Mouse (Mus musculus) hindbrain, embryonic 13.5 days (tissue): ENCODE data around the gene Slc26a10. TPM values are rescaled to one million over a fixed set of nuclear protein-coding genes. Genes with fewer than 3 reads are reported as not detected.
"Not testable (repeated sequence)": the region's sequence is repeated elsewhere in the genome, so short reads cannot be mapped to it uniquely, and the experiment has no call there.

Experiments used
- ATAC-seq: fragments of 200-750 bp; cut with Nextera tagmentation; 2 replicates; pipeline ENCODE4 v1.8.0; 2017; ENCODE audit warnings: moderate TSS enrichment; ENCODE audit not compliant: low FRiP score
- H3K27ac ChIP-seq: fragments of 300-500 bp; sonication (generic); 2 replicates; pipeline ENCODE4 v1.5.1; 2015; ENCODE audit warnings: inconsistent platforms, mild to moderate bottlenecking, moderate library complexity
- H3K27me3 ChIP-seq: fragments of 300-500 bp; sonication (generic); 2 replicates; pipeline ENCODE4 v1.6.1; 2015; ENCODE audit warnings: mild to moderate bottlenecking, inconsistent platforms
- H3K36me3 ChIP-seq: fragments of 300-500 bp; sonication (generic); 2 replicates; pipeline ENCODE4 v1.6.1; 2015; ENCODE audit warnings: mild to moderate bottlenecking, inconsistent platforms
- H3K4me1 ChIP-seq: fragments of 300-500 bp; sonication (generic); replicated peaks from 2 replicates; pipeline ENCODE4 v1.6.1; 2015; ENCODE audit warnings: inconsistent platforms
- H3K4me2 ChIP-seq: fragments of 300-500 bp; sonication (generic); 2 replicates; pipeline ENCODE4 v1.6.1; 2015; ENCODE audit warnings: inconsistent platforms, mild to moderate bottlenecking, moderate library complexity
- H3K4me3 ChIP-seq: fragments of 300-500 bp; sonication (generic); 2 replicates; pipeline ENCODE4 v1.5.1; 2015; ENCODE audit warnings: mild to moderate bottlenecking, inconsistent platforms
- H3K9ac ChIP-seq: fragments of 300-500 bp; sonication (generic); 2 replicates; pipeline ENCODE4 v1.6.1; 2015; ENCODE audit warnings: mild to moderate bottlenecking, inconsistent platforms
- H3K9me3 ChIP-seq: fragments of 300-500 bp; sonication (generic); 2 replicates; pipeline ENCODE4 v1.6.1; 2016; ENCODE audit warnings: inconsistent platforms
- WGBS: fragments of 180-500 bp; shearing (Covaris S2); methylation state at CpG from one replicate; pipeline ENCODE4 v1.1.7; 2015; 5-methylcytosine and 5-hydroxymethylcytosine counted together
- polyA plus RNA-seq: library from polyadenylated mRNA; unstranded; fragments of >200 nt; fragmentation: Nextera tagmentation; extraction: Ambion mirVana; gene quantifications from 2 replicates; pipeline ENCODE4 v1.2.1, GENCODE M21; 2015

Slc26a10 gene
- polyA plus RNA-seq, 1 experiment from 2014 or later = 1.0 TPM

DNA sequence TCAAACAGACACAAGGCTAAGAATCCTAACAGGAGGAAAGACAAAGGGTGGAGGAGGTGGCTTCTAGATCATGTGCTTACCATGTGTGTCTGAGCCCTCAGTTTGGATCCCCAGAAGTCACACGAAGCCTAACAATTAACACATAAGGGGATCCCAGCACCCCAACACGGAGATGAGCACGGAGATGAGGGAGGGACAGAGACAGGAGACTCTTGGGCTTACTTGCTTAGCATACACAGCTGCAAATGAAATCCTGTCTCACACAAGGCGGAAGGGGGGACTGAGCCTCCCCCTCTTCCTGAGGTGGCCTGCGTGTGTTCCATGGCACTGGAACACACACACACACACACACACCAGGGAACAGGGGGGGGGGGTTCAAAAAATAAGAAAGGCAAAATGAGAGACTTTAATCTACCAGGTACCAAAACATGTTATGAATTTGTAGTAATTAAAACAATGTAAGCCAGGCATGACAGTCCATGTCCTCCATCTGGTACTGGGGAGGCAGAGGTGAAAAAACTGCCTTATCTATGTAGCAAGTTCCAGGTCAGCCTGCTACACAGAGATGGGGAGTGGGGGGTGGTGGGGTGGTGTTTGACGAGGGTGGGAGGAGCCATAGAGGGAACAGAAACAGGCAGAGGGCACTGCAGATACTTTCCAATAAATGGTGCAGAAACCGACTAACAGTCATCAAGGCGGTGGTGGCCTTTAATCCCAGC lies 45.2 kb downstream of the Slc26a10 start:
- Histone ChIP-seq H3K9ac (no peak overlapping the region), H3K4me3 (no peak overlapping the region), H3K9me3 (no peaks in the 10 kb centered on the region), H3K36me3 (no peaks in the 10 kb centered on the region), H3K4me1 (no peaks in the 10 kb centered on the region), H3K27ac (no peak overlapping the region), H3K27me3 (no peaks in the 10 kb centered on the region), H3K4me2 (no peak overlapping the region)
- 71% methylated on average over 8 of the region's 8 CpGs for WGBS
- no peak for ATAC-seq

- ATAC-seq, H3K9me3 ChIP-seq, H3K9ac ChIP-seq, H3K4me3 ChIP-seq, H3K27me3 ChIP-seq, H3K4me2 ChIP-seq, H3K27ac ChIP-seq, H3K36me3 ChIP-seq, H3K4me1 ChIP-seq: not testable (repeated sequence)
- 85% methylated on average over 3 of the region's 3 CpGs for WGBS
Observed at GRCm38 (mm10) chr10:127134394-127135035, 45.9 kb downstream of the Slc26a10 start.

DNA sequence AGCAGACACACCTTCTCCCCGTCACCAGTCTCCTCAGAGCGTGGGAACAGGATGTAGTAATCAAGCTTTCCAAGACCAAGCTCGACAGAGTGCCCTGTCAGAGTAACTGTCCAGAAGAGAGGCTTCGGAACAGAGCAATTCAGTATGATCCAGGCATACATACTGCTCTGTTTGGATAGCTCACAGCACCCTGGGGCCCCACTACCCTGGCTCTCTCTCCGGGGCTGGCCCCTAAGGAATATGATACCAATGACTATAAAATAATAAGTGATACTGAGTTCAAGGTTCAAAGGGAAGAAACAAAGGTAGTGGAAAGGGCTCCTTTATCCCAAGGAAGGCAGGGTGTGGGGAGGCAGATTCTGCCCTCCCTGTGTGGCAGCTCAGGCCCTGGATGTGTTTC lies 48.0 kb downstream of the Slc26a10 start:
- Histone ChIP-seq H3K9ac (no peak overlapping the region), H3K4me3 (no peak overlapping the region), H3K4me2 (no peak overlapping the region), H3K27ac (no peak overlapping the region), H3K27me3 (no peaks in the 10 kb centered on the region), H3K36me3 (no peaks in the 10 kb centered on the region), H3K4me1 (no peaks in the 10 kb centered on the region), H3K9me3 (no peaks in the 10 kb centered on the region)
- no peak for ATAC-seq
- WGBS = 79% methylated on average over 5 of the region's 5 CpGs

DNA sequence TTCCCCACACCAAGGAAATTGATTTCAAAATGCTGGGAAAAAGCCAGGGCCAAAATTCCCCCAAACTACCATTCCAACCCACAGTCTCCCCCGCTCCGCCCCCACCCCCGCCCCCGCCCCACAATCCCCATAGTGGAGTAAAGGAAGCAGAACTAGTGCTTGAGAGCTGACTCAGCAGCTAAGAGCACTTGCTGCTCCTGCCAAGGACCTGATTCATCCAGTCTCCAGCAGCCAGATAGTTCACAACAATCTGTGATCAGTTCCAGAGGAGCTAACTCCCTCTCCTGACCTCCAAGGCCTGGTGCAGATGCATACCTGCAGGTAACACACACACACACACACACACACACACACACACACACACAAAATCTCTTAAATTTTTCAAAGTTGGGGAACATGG lies 51.0 kb downstream of the Slc26a10 start:
- H3K36me3 ChIP-seq = no peaks in the 10 kb centered on the region
- WGBS = 79% methylated on average over 4 of the region's 4 CpGs
- H3K27ac ChIP-seq = no peak overlapping the region
- no peak overlapping the region for H3K9ac ChIP-seq
- H3K4me2 ChIP-seq = no peak overlapping the region
- no peak for ATAC-seq
- H3K4me3 ChIP-seq = no peak overlapping the region
- no peaks in the 10 kb centered on the region for H3K4me1 ChIP-seq
- H3K27me3 ChIP-seq = no peaks in the 10 kb centered on the region
- H3K9me3 ChIP-seq = no peaks in the 10 kb centered on the region

DNA sequence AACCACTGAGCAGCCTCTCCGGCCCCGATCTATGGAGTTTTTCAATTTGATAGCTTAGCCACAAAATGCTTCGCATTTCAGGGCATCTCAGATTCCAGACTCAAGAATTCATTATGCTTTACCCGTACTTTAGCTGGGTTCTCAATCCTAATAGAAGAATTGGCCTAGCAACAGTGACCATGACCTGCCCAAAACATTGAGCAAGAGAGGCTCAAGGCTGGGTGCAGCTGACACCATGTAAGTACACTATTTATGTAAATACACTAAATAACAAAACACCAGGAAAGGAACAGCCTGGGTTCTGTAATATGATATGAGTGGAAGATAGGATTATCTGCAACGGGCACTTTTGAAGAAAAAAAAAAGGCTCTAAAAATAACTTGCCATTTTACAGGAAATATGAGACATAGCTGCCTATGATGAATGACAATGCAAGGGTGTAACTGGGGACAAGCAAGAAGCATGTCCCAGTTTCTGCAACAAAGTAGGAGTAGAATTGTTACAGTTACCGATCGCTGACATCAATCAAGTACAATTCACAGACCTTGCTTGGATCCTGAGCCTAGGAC lies 52.6 kb downstream of the Slc26a10 start:
- no peaks in the 10 kb centered on the region for H3K9me3 ChIP-seq

DNA sequence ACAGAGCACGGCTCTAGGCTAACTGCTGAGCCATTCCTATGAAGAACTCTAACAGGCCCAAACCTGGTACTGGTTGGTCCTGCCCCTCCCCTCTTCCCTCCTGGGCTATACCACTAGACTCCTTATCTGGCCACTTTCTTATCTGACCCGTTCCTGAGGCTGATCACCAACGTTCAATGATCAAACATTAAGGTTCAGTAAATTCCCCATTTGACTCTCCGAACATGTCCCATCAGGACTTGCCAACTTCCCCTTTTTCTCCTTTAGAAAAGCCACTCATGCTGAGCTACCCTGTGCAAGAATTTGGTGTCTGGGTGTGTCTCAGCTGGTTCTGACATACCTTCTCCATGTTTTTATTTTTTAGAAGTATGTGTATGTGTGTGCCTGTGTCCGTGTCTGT lies 53.9 kb downstream of the Slc26a10 start:
- 90% methylated on average over 5 of the region's 5 CpGs for WGBS
- Histone ChIP-seq H3K4me2 (no peak overlapping the region), H3K36me3 (no peaks in the 10 kb centered on the region), H3K4me1 (peaks cover 18% of the 10 kb centered on the region), H3K9me3 (no peaks in the 10 kb centered on the region), H3K27me3 (no peaks in the 10 kb centered on the region), H3K4me3 (no peak overlapping the region), H3K9ac (0 out of 2 replicates have a peak overlapping the region, but pooled peaks have one; percentile 1), H3K27ac (no peak overlapping the region)
- ATAC-seq = no peak

More for the DNA sequence above, 52.6 kb downstream of the Slc26a10 start:
- Histone ChIP-seq H3K4me1 (peaks cover 6% of the 10 kb centered on the region), H3K36me3 (no peaks in the 10 kb centered on the region), H3K27me3 (no peaks in the 10 kb centered on the region), H3K9ac (no peak overlapping the region), H3K27ac (no peak overlapping the region), H3K4me2 (no peak overlapping the region), H3K4me3 (no peak overlapping the region)
- WGBS = 83% methylated on average over 7 of the region's 7 CpGs
- ATAC-seq = no peak

DNA sequence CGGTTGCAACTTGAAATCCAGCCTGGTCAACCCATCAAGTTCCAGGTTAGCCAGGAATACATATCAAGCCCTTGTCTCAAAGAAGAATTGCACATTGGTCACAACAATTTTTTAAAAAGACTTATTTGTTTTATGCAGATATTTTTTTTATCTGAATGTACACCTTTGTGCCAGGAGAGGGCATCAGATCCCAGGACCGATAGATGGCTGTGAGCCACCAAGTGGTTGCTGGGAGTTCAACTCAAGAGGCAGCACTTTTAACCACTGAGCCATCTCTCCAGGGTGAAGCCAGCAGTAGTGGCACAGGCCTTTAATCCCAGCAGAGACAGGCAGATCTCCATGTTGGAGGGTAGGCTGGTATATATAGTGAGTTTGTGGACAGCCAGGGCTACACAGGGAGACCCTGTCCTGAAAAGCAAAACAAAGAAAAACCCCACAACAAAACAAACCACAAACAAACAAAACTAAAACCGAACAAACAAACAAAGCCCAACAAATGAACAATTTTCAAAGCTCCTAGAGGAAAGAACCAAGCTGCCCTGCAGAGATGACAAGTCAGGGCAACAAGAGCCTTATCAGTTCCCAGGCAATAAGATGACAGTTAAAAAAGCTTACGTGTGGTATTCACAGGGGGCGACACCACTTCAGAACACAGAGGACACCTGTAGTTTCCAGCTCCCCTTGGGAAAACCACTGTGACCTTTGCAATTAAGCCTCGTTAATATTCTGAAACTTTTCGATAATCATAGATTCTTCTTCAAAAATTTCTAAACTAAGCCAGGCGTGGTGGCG lies 55.0 kb downstream of the Slc26a10 start:
- H3K4me3 ChIP-seq = no peak overlapping the region
- 76% methylated on average over 9 of the region's 9 CpGs for WGBS
- H3K27ac ChIP-seq = no peak overlapping the region
- no peaks in the 10 kb centered on the region for H3K36me3 ChIP-seq
- H3K9me3 ChIP-seq = no peaks in the 10 kb centered on the region
- no peak overlapping the region for H3K9ac ChIP-seq
- H3K4me2 ChIP-seq = no peak overlapping the region
- peaks cover 20% of the 10 kb centered on the region for H3K4me1 ChIP-seq
- H3K27me3 ChIP-seq = no peaks in the 10 kb centered on the region
- no peak for ATAC-seq

GRCm38 (mm10) chr10:127123436-127123805 lies 57.0 kb downstream of the Slc26a10 start:
- Histone ChIP-seq H3K27ac (peak overlapping the region; percentile 93), H3K9me3 (no peaks in the 10 kb centered on the region), H3K9ac (peak overlapping the region; percentile 56), H3K27me3 (no peaks in the 10 kb centered on the region), H3K4me1 (peaks cover 33% of the 10 kb centered on the region), H3K4me2 (peak overlapping the region; percentile 57), H3K36me3 (peaks cover 12% of the 10 kb centered on the region), H3K4me3 (peak overlapping the region; percentile 88)
- no peak for ATAC-seq
- WGBS = 9% methylated on average over 4 of the region's 4 CpGs

- no peaks in the 10 kb centered on the region for H3K9me3 ChIP-seq
- H3K36me3 ChIP-seq = peaks cover 17% of the 10 kb centered on the region
- peaks cover 33% of the 10 kb centered on the region for H3K4me1 ChIP-seq
- peak overlapping the region; percentile 57 for H3K4me2 ChIP-seq
- H3K27me3 ChIP-seq = no peaks in the 10 kb centered on the region
- H3K27ac ChIP-seq = peak overlapping the region; percentile 93
- 9% methylated on average over 13 of the region's 13 CpGs for WGBS
- peak overlapping the region; percentile 56 for H3K9ac ChIP-seq
- 0 out of 2 replicates have a peak, but pooled peaks have one; percentile 16 for ATAC-seq
- H3K4me3 ChIP-seq = peak overlapping the region; percentile 88
Observed at GRCm38 (mm10) chr10:127122784-127123435, 57.5 kb downstream of the Slc26a10 start.

DNA sequence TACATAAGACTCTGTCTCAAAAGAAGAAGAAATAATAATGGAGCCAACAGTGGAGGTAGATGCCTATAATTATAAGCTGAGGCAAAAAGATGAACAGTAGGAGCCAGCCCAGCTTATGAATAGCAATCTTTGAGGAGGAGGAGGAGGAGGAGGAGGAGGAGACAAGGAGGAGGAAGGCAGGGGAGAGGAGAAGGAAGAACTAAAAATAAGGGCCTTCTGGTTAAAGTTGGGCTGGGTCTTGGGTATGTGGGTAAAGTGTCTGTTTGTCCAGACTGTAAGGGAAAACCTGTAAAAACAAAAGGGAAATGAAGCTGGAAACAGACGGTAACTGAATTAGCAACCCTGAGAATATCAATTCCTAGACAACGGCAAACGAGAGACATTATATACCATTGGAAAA lies 58.4 kb downstream of the Slc26a10 start:
- 82% methylated on average over 3 of the region's 3 CpGs for WGBS
- ATAC-seq = no peak
- H3K9me3 ChIP-seq = no peaks in the 10 kb centered on the region
- peak overlapping the region; percentile 88 for H3K4me3 ChIP-seq
- peak overlapping the region; percentile 93 for H3K27ac ChIP-seq
- peak overlapping the region; percentile 56 for H3K9ac ChIP-seq
- peaks cover 33% of the 10 kb centered on the region for H3K4me1 ChIP-seq
- H3K27me3 ChIP-seq = no peaks in the 10 kb centered on the region
- peaks cover 26% of the 10 kb centered on the region for H3K36me3 ChIP-seq
- H3K4me2 ChIP-seq = peak overlapping the region; percentile 57
